Mouse (Mus musculus): ENCODE measurements at regions not wholly inside any gene's neighbourhood (a gene's known extent, or its start where the extent isn't known, plus 50 kb on each side); places are given as distances from the start of the nearest gene placed in this dataset.
A peak's percentile ranks its signal among the peaks of the same experiment; 100 is the strongest.

DNA sequence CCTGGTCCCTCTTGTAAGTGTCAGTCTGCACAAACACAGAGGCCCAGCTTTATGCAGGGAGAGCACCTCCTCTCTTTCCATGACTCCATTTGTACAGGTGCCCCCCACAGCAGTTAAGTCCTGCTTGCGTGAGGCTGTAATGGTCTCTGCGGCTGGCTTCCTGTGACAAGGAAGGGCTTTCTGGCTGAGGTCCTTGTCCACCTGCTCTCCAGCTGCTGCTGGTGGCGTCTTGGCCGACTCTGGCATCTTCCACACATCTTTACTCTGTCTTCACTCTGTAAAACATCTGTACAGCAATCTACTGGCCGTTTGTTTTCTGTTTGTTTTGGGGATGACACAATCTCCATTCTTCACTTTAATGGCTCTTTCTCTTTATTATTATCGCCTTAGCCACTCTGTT lies 60.8 kb downstream of the Rpusd4 start:
- no peak for DNase-seq

GRCm38 (mm10) chr9:35330386-35330785 lies 62.7 kb downstream of the Rpusd4 start:
- no peak for DNase-seq

DNA sequence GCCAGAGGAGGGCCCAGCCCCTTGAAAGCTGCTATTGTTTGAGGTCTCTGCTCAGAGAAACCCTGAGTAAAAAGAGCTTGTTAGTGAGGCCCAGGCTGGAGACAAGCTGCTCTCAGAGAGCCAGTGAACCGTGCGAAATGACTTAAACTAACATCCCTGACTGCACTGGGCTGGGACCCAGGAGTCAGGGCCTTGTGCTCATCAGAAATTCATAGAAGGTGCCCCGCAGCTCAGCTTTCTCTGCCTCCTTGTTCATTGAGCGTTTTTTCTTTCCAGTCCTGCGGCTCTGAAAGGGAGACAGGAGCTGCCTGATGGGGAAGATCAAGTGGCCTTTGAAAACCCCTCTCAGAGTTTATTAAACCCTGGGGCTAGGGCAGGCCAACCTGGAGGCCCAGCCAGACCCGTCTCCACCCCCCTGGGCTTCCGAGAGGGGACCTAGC lies 63.6 kb downstream of the Rpusd4 start:
- DNase-seq: no peak

DNA sequence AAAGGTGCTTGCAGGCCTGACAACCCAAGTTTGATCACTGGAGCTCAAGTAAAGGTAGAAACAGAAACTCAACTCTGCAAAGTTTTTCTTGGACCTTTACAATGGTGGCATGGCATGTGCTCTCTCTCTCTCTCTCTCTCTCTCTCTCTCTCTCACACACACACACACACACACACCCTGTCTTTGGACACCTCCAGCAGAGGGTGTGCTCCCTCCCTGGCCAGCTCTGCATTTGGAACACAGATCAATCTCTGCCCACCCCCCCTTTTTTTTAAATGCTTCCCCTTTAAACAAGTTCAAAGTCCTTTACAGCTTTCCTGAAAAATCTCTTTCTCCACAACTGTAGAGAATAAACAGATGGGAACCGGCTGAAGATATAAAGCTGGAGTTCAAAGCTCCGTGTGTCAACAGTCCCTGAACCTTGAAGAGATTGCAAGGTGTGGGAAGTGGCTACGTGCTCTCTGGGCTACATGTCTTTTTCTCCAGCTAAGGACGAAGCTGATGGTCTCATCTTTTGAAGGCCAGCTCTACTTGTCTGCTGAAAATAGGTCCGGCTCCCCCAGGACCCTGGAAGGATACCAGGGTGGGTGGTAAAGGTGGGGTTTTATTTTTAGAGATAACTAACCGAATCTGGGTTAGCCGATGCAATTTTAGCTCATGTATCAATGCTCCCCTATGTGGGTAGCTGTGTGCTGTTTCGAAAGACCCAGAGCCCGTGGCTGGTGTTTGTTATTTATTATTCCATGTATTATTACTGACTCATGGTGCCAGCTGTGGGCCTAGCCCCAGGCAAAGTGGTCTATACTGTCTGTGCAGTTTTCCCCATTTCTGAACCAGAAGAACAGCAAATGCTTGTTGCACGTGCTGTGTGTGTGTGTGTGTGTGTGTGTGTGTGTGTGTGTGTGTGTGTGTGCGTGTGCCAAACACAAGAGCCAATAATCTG lies 65.3 kb downstream of the Rpusd4 start:
- DNase-seq: no peak

DNA sequence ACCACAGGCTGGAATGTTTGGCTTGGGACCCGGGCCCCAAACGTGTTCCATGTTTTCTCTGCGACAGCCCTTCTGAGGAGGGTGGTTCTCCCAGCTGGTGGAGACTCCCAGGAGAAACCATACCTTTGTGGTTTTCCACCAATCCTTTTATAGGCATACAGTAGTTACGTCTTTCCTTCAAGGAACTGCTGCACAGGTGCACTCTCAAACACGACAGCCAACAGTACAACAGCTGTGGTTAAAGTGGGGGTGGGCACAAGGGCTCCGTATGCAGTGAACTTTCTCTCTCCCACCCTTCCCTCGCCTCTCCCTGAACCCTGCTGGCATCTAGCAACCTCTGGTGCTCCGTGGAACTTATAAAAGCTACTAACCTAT lies 66.0 kb downstream of the Rpusd4 start:
- peak; percentile 47 for DNase-seq

GRCm38 (mm10) chr9:35334536-35334935 lies 66.9 kb downstream of the Rpusd4 start:
- DNase-seq: no peak

GRCm38 (mm10) chr9:35335181-35335580 lies 67.5 kb downstream of the Rpusd4 start:
- no peak for DNase-seq

DNA sequence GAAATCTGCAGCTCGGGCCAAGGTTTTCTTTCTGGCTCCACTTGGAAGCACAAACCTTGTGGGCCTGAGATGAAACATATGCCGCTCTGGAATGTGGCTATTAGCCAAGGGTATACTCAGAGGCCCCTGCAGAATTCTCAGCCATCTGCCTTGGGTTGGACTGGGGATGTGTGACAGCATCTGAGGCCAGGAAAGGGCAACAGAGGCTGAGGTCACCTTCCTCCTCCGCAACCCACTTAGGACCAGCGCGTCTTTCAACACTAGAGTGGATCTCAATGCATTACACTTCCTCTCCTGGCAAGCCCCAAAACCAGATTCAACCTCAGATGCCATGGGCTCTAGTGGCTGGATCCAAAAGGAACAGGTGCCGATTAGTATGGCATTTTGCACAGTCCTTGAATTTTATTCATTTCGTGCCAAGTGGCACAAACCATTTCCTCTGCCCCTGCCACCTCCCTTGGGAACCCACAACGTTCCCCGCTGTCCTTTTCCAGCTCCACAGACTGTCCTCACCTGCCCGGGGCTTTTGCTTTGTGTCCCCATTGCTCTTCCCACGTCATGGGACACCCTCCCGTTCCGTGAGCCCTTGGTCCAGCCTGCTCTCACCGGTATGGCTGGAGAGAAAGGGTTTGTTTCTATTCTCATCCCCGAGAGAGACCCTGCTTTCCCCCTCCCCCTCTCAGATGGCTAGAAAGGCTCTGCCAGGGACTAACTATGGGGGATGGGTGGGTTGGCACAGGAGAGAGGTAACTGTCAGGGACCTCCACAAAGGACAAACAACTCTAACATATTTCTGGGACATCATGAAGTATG lies 68.4 kb downstream of the Rpusd4 start:
- no peak for DNase-seq

DNA sequence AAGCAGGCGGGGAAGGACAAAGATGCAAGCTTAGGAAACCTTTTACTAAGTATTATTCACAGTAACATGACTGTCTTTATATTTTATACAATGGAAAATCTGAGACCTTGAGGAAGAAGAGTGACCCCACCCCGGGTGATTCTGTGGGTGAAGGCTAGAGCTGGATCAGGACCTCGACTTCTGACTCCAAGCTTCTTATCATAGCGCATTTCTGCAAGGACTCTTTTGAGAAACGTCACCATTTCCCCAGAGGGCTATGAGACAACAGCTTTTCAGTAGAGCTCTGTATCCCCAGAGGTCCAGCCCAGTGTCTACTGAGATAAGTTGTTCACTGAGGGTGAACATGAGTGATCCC lies 69.0 kb downstream of the Rpusd4 start:
- DNase-seq: no peak

DNA sequence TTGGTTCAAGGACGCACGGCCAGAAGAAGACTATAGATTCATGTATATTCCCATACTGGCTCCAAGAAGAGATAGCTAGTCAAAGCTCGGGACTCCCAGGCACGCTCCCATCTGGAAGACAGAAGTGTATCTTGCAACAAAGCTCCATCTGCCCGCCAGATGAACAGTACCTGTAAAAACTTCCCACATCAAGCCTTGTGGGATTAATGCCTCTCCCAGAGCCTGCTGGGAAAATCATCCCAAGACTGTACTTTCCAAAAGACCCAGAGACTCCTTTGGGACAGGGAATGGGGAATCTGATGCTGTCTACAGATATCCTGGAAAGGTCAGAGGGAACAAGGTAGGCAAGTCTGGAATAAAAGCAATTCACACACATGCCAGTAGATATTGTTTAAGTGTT lies 71.2 kb downstream of the Rpusd4 start:
- DNase-seq: no peak

DNA sequence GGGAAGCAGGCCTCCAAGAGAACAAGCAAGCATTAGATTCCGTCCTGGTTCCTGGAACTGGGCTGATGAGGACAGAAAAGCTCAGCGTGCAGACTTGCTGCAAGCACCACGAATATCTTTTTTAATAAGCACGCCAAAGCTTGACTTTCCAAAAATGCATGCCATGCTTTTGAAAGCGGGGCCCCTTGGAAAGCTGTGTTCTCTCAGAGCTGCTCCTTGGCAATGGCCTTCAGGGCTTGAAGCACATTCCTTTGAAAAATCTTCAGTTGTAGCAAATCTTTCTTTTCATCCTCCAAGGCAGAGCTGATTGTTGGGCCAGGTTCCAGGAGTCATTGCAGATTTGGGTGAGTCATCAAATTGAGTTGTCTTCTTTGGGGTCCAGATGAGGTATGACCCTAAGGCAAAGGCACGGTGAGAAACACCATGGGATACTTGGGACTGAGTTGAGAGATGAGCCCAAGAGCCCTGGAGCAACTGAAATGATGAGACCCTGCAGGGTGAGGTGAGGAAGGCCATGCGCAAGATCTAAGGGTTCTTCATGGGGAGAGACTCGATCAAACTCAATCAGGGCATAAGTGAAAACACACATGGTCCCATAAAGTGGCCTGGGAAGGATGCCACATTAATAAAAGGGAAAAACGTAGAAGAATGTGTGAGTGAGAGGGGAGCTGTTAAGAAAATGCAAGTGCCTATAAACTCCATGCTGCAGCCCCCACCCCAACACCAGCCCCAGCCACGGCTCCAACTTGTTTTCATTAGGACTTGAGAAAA lies 72.0 kb downstream of the Rpusd4 start:
- DNase-seq: no peak

GRCm38 (mm10) chr9:35340263-35340573 lies 72.6 kb downstream of the Rpusd4 start:
- no peak for DNase-seq

- DNase-seq: no peak
These were observed 73.1 kb downstream of the Rpusd4 start for GRCm38 (mm10) chr9:35340811-35341210.

GRCm38 (mm10) chr9:35341386-35341785 lies 73.7 kb downstream of the Rpusd4 start:
- no peak for DNase-seq

DNA sequence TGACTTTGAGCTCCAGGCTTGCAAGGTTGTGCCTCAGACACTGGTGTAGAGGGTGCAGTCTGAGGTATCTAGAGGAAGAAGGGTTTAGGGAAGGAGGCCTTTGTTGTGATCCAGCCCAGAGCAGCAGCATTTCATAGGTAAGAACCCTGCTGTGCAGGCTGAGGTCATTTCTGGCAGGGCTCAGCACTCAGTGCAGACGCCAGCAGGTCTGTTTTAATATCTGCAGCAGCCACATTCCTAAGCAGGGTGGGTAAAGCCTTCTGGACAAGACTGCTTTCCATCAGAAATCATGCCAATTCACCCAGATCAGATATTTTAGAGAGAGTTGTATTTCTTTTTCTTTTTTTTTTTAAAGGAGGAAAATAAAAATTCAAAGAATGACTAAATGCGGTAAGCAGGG lies 74.8 kb downstream of the Rpusd4 start:
- no peak for DNase-seq

DNA sequence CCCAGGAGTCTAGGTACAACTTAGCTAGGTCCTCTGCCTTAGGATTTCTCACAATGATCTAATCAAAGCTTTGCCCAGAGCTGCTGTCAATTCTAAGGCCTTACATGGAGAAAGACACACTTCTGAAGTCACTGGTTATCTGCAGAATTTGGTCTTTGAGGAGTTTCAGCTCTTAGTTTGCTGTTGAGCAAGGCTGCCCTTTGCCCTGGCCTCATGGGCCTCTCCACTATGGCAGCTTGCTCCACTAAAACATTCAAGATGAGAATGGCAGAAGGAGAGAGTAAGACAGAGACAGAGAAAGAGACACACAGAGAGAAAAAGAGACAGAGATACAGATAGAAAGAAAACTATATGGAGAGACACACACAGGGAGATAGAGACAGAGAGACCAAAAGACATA lies 75.7 kb downstream of the Rpusd4 start:
- DNase-seq: no peak

DNA sequence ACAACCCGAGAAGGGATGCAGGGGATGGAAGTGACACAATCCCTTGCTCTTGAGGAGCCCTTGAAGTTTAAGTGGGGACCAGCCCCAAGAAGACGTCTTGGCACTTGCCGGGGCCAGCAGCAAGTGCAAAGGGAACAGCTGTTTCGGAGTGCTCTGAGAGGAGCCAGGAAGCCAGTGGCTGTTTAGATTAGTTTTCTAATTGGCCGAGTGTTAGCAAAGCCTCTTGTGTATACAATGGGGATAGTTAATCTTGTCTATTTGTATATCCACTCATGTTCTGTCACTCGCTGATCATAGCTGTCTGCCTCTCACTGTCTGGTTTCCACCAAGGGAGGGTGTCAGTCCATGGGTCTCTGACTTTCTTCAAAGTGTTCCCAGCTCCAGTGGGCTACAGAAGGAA lies 76.6 kb upstream of the Cdon start:
- no peak for DNase-seq

GRCm38 (mm10) chr9:35346378-35346777 lies 74.5 kb upstream of the Cdon start:
- no peak for DNase-seq

GRCm38 (mm10) chr9:35350046-35350552 lies 70.8 kb upstream of the Cdon start:
- no peak for DNase-seq

GRCm38 (mm10) chr9:35351576-35351975 lies 69.4 kb upstream of the Cdon start:
- DNase-seq: no peak

GRCm38 (mm10) chr9:35354652-35355130 lies 66.2 kb upstream of the Cdon start:
- no peak for DNase-seq

DNA sequence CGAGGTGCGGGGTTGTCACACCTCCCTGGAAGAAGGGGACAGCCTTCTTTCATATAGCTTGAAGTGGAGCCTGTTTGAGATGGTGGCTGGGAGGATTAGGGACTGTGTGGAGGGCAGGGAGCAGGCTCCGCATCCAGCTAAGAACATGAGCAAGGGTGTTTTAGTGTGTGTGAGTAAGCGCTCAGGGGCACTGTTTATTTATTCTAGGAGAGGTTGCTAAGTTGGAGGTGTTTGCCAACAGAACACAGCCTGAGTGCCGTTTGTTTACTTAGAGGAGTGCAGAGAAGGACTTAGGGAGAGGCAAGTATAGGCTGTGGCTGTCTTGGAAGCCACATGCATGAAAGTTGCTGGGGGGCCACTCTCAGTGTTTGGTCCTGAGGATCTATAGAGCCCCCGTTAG lies 61.2 kb upstream of the Cdon start:
- no peak for DNase-seq

Data from thymus, postnatal 25 days (tissue).